Mouse (Mus musculus): ENCODE data around the gene Mvd. TPM values are rescaled to one million over a fixed set of nuclear protein-coding genes. Genes with fewer than 3 reads are reported as not detected.
A peak's percentile ranks its signal among the peaks of the same experiment; 100 is the strongest.

Gene Mvd
- total RNA-seq, 2 experiments from 2014 or later: 20.1 to 20.3 TPM

GRCm38 (mm10) chr8:122430058-122430636 lies 13.1 kb downstream of the Mvd start:
- DNase-seq (ENCODE audit: low spot score in 2 of 2): no peak

GRCm38 (mm10) chr8:122428163-122428562 lies 15.1 kb downstream of the Mvd start:
- no peak for DNase-seq (ENCODE audit: low spot score in 2 of 2)

- DNase-seq (ENCODE audit: low spot score in 2 of 2): no peak
Observed at GRCm38 (mm10) chr8:122427607-122428006, 15.6 kb downstream of the Mvd start.

GRCm38 (mm10) chr8:122426145-122426544 lies 17.1 kb downstream of the Mvd start:
- DNase-seq (ENCODE audit: low spot score in 2 of 2): no peak

GRCm38 (mm10) chr8:122423659-122424058 lies 19.6 kb downstream of the Mvd start:
- DNase-seq (ENCODE audit: low spot score in 2 of 2): peak in 1 of 2 experiments; percentile 21

- peak in 1 of 2 experiments; percentile 15 for DNase-seq (ENCODE audit: low spot score in 2 of 2)
Observed at GRCm38 (mm10) chr8:122423217-122423616, 20.0 kb downstream of the Mvd start.

- no peak for DNase-seq (ENCODE audit: low spot score in 2 of 2)
Observed at GRCm38 (mm10) chr8:122421376-122422070, 21.7 kb downstream of the Mvd start, which contains the start of gene Il17c. Gene Il17c (plus strand): TSS chr8:122422020.

- DNase-seq (ENCODE audit: low spot score in 2 of 2): no peak
Observed at GRCm38 (mm10) chr8:122419881-122420555, 23.2 kb downstream of the Mvd start.

- no peak for DNase-seq (ENCODE audit: low spot score in 2 of 2)
Observed at GRCm38 (mm10) chr8:122415554-122415953, 27.7 kb downstream of the Mvd start.

GRCm38 (mm10) chr8:122414311-122414710 lies 28.9 kb downstream of the Mvd start:
- no peak for DNase-seq (ENCODE audit: low spot score in 2 of 2)

- no peak for DNase-seq (ENCODE audit: low spot score in 2 of 2)
Observed at GRCm38 (mm10) chr8:122407678-122408077, 35.5 kb downstream of the Mvd start.

- no peak for DNase-seq (ENCODE audit: low spot score in 2 of 2)
Observed at GRCm38 (mm10) chr8:122405146-122405805, 37.9 kb downstream of the Mvd start.

GRCm38 (mm10) chr8:122398186-122398585 lies 45.0 kb downstream of the Mvd start:
- DNase-seq (ENCODE audit: low spot score in 2 of 2): no peak

GRCm38 (mm10) chr8:122395291-122395690 lies 47.9 kb downstream of the Mvd start:
- DNase-seq (ENCODE audit: low spot score in 2 of 2): no peak

GRCm38 (mm10) chr8:122393717-122394116 lies 49.5 kb downstream of the Mvd start:
- DNase-seq (ENCODE audit: low spot score in 2 of 2): no peak

GRCm38 (mm10) chr8:122390758-122391157 lies 52.5 kb downstream of the Mvd start:
- DNase-seq (ENCODE audit: low spot score in 2 of 2): no peak

GRCm38 (mm10) chr8:122389357-122389756 lies 53.9 kb downstream of the Mvd start:
- DNase-seq (ENCODE audit: low spot score in 2 of 2): no peak
